ENCODE assay signal across 9 mouse cellular contexts in the genomic region with DNA sequence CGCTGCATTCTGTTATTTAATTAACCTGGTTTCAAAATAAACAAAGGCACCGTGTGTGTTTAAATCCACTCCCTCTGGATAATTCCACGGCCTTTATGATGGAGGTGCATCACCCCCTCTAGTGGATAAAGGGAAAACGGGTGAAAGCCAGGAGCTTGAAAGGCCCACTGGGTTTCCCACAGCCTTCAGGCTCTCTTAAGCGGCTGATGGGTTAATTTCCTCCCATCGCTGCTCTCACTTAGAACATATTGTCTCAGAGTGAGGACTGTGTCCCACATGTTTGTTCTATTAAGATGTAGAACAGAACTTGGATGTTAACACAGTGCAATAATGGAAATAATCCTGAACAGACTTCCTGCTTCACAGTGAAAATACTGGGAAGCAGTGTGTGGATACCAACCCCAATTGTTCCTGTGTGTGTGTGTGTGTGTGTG. TPM values are rescaled to one million over a fixed set of nuclear protein-coding genes. Genes with fewer than 3 reads are reported as not detected.
A peak's percentile ranks its signal among the peaks of the same experiment; 100 is the strongest.
DNase-seq lines count a peak whose midpoint lies in the region; ATAC-seq lines count a peak whose summit lies in the region.
"Had no signal": no experiment of that assay in that cellular context is flagged by ENCODE, and none has a peak within 500 bp of the region (broad histone marks: within the 10 kb centered on the region; RNA-seq: fewer than 3 reads in every experiment).

No protein-coding gene starts in this region.

- no peaks in the 10 kb centered on the region for H3K4me1 ChIP-seq in embryonic facial prominence, embryonic 11.5 days (ENCODE audit: control insufficient read depth, insufficient read depth, low read length)
- H3K4me1 ChIP-seq in hindbrain, embryonic 11.5 days (replicated peaks; ENCODE audit: control insufficient read depth, insufficient read depth, low read length): no peaks in the 10 kb centered on the region
- no peaks in the 10 kb centered on the region for H3K4me1 ChIP-seq in stomach, embryonic 14.5 days (ENCODE audit: control insufficient read depth, insufficient read depth, low read length)

- no peak overlapping the region for H3K27ac ChIP-seq in embryonic facial prominence, embryonic 11.5 days (replicated peaks; ENCODE audit: low read depth, low read length)
- no peak overlapping the region for H3K27ac ChIP-seq in hindbrain, embryonic 11.5 days (ENCODE audit: low read depth, low read length)
- H3K27ac ChIP-seq in stomach, embryonic 14.5 days (ENCODE audit: low read length): no peak overlapping the region

- H3K9ac ChIP-seq in embryonic facial prominence, embryonic 11.5 days (replicated peaks; ENCODE audit: low read length): no peak overlapping the region
- H3K9ac ChIP-seq in hindbrain, embryonic 11.5 days (ENCODE audit: low read depth, low read length): no peak overlapping the region
- H3K9ac ChIP-seq in stomach, embryonic 14.5 days (replicated peaks; ENCODE audit: low read depth, low read length): no peak overlapping the region

- ATAC-seq in embryonic facial prominence, embryonic 11.5 days (replicated peaks; ENCODE audit: insufficient number of reproducible peaks, low FRiP score, low TSS enrichment, low read depth): 0 out of 2 replicates have a peak, but pooled peaks have one; percentile 52
- peak; percentile 63; the same call in 1 of the 2 replicates for ATAC-seq in hindbrain, embryonic 11.5 days (ENCODE audit: low FRiP score)
- ATAC-seq in stomach, embryonic 14.5 days (ENCODE audit: insufficient number of reproducible peaks, insufficient read depth, low FRiP score, low read depth): peak; percentile 46; the same call in 1 of the 2 replicates

- H3K27me3 ChIP-seq in embryonic facial prominence, embryonic 11.5 days (ENCODE audit: control insufficient read depth, insufficient read depth, low read length): no peaks in the 10 kb centered on the region
- no peaks in the 10 kb centered on the region for H3K27me3 ChIP-seq in hindbrain, embryonic 11.5 days (ENCODE audit: control insufficient read depth, insufficient read depth, low read length)
- no peaks in the 10 kb centered on the region for H3K27me3 ChIP-seq in stomach, embryonic 14.5 days (ENCODE audit: control insufficient read depth, insufficient read depth, low read length)

- no peaks in the 10 kb centered on the region for H3K36me3 ChIP-seq in embryonic facial prominence, embryonic 11.5 days (replicated peaks; ENCODE audit: control insufficient read depth, insufficient read depth, low read depth, low read length)
- H3K36me3 ChIP-seq in hindbrain, embryonic 11.5 days (ENCODE audit: control insufficient read depth, insufficient read depth, low read length): no peaks in the 10 kb centered on the region
- H3K36me3 ChIP-seq in stomach, embryonic 14.5 days (ENCODE audit: control insufficient read depth, insufficient read depth, low read length): no peaks in the 10 kb centered on the region

- DNase-seq in urinary bladder, postnatal 25 days (ENCODE audit: low spot score): peak; percentile 12
- DNase-seq in urinary bladder, postnatal 10 days (ENCODE audit: low spot score): no peak
- DNase-seq in embryonic facial prominence, embryonic 11.5 days (ENCODE audit: low spot score): peak; percentile 83
- DNase-seq in hindbrain, embryonic 11.5 days (ENCODE audit: low spot score): peak; percentile 78
- peak; percentile 38 for DNase-seq in layer of hippocampus, adult 9-10 months (ENCODE audit: low spot score)
- DNase-seq in lung, postnatal 36 days: peak; percentile 71
- no peak for DNase-seq in testis, postnatal 14 days (ENCODE audit: low spot score)

- H3K4me3 ChIP-seq in embryonic facial prominence, embryonic 11.5 days (ENCODE audit: low read depth, low read length): no peak overlapping the region
- H3K4me3 ChIP-seq in hindbrain, embryonic 11.5 days (ENCODE audit: low read depth, low read length): no peak overlapping the region
- H3K4me3 ChIP-seq in stomach, embryonic 14.5 days (ENCODE audit: low read depth, low read length): no peak overlapping the region
- H3K4me3 ChIP-seq: megakaryocyte, embryonic 14.5 days had no signal

- no peak overlapping the region for H3K4me2 ChIP-seq in embryonic facial prominence, embryonic 11.5 days (ENCODE audit: low read depth, low read length)
- no peak overlapping the region for H3K4me2 ChIP-seq in hindbrain, embryonic 11.5 days (replicated peaks; ENCODE audit: low read depth, low read length)
- H3K4me2 ChIP-seq in stomach, embryonic 14.5 days (replicated peaks; ENCODE audit: low read depth, low read length): no peak overlapping the region

- WGBS in embryonic facial prominence, embryonic 11.5 days: 9% methylated on average over 6 of the region's 6 CpGs
- WGBS in hindbrain, embryonic 11.5 days: 19% methylated on average over 6 of the region's 6 CpGs
- WGBS in stomach, embryonic 14.5 days: 8% methylated on average over 6 of the region's 6 CpGs

- no peaks in the 10 kb centered on the region for H3K9me3 ChIP-seq in embryonic facial prominence, embryonic 11.5 days (replicated peaks; ENCODE audit: control insufficient read depth, low read length)
- no peaks in the 10 kb centered on the region for H3K9me3 ChIP-seq in hindbrain, embryonic 11.5 days (ENCODE audit: control insufficient read depth, low read length)
- H3K9me3 ChIP-seq in stomach, embryonic 14.5 days (ENCODE audit: control insufficient read depth, low read depth, low read length): no peaks in the 10 kb centered on the region
- H3K9me3 ChIP-seq: megakaryocyte, embryonic 14.5 days had no signal

RNA-seq across cellular contexts. Expression of a gene that starts 33.2 kb away (rescaled TPM):
- 23.4 and 29.4 TPM in 2 replicates for polyA plus RNA-seq in embryonic facial prominence, embryonic 11.5 days (2014; fragmentation: Nextera tagmentation; extraction: Ambion mirVana)
- polyA plus RNA-seq in hindbrain, embryonic 11.5 days (2014; fragmentation: Nextera tagmentation; extraction: Ambion mirVana): 27.1 and 35.0 TPM in 2 replicates
- polyA plus RNA-seq in stomach, embryonic 14.5 days (2014; fragmentation: Nextera tagmentation; extraction: Ambion mirVana): 30.3 and 33.8 TPM in 2 replicates

Comparison
In these comparisons a context has a peak if more than half of its experiments do, and no peak if none do; other contexts are left out.
1. DNase-seq: peak in urinary bladder, postnatal 25 days (single experiment), embryonic facial prominence, embryonic 11.5 days (single experiment), hindbrain, embryonic 11.5 days (single experiment), layer of hippocampus, adult 9-10 months (single experiment) and lung, postnatal 36 days (single experiment); none in urinary bladder, postnatal 10 days (single experiment) and testis, postnatal 14 days (single experiment).
2. Peak in every context shown above with its lines, with median percentiles within 50 percentile points of each other: ATAC-seq.